Mouse (Mus musculus) gastrocnemius, postnatal 36 days (tissue): ENCODE results near the gene Tnr. TPM values are rescaled to one million over a fixed set of nuclear protein-coding genes. Genes with fewer than 3 reads are reported as not detected.

Source experiments
- DNase-seq, 2 experiments: peaks; one replicate each; pipeline ENCODE4 v3.0.0; 2022
- intact Hi-C: fragments of 180-260 bp; cut with DNase I; formaldehyde crosslinking; loops from one replicate; pipeline ENCODE4 v1.15.1; 2025
- long read RNA-seq, 2 experiments: library from polyadenylated mRNA; stranded (forward); transcript quantifications; one replicate each; pipeline ENCODE4 v2.0.0; 2021
- total RNA-seq, 2 experiments: library from RNA; stranded (reverse); gene quantifications; 2 replicates each; pipeline ENCODE4 v1.2.3; 2021

The Tnr gene
- not detected for total RNA-seq
- long read RNA-seq, experiment 1, result 0 reads
- long read RNA-seq, experiment 2, result 0 reads

- no peak for DNase-seq
- intact Hi-C loops, result loop anchor here (5.0 kb wide), 1 partner anchor 264 kb away; no protein-coding TSS in a partner anchor
Measured at GRCm38 (mm10) chr1:159523578-159523977, at the start of gene Tnr. Gene Tnr (plus strand): TSS chr1:159523769.

- DNase-seq, result no peak
- intact Hi-C loops, result no loop called here
Measured at GRCm38 (mm10) chr1:159489853-159490435, 33.6 kb upstream of the Tnr start.

- DNase-seq, result no peak
- intact Hi-C loops, result no loop called here
Measured at GRCm38 (mm10) chr1:159492536-159492935, 31.0 kb upstream of the Tnr start.

- DNase-seq, result no peak
- intact Hi-C loops, result no loop called here
Measured at GRCm38 (mm10) chr1:159493720-159494499, 29.7 kb upstream of the Tnr start.

- intact Hi-C loops, result no loop called here
- no peak for DNase-seq
Measured at GRCm38 (mm10) chr1:159498236-159498635, 25.3 kb upstream of the Tnr start.

GRCm38 (mm10) chr1:159499806-159500460 lies 23.6 kb upstream of the Tnr start:
- intact Hi-C loops, result no loop called here
- DNase-seq, result no peak

- intact Hi-C loops, result no loop called here
- DNase-seq, result no peak
Measured at GRCm38 (mm10) chr1:159501911-159502310, 21.7 kb upstream of the Tnr start.

- no peak for DNase-seq
- intact Hi-C loops, result no loop called here
Measured at GRCm38 (mm10) chr1:159510667-159511066, 12.9 kb upstream of the Tnr start.

GRCm38 (mm10) chr1:159517647-159518046 lies 5.9 kb upstream of the Tnr start:
- intact Hi-C loops, result no loop called here
- DNase-seq, result no peak

- intact Hi-C loops, result no loop called here
- no peak for DNase-seq
Measured at GRCm38 (mm10) chr1:159519206-159519605, 4.4 kb upstream of the Tnr start.

- intact Hi-C loops, result loop anchor here (5.0 kb wide), 1 partner anchor 264 kb away; no protein-coding TSS in a partner anchor
- no peak for DNase-seq
Measured at GRCm38 (mm10) chr1:159523069-159523468, 500 bp upstream of the Tnr start.

- intact Hi-C loops, result loop anchor here (5.0 kb wide), 1 partner anchor 263 kb away; no protein-coding TSS in a partner anchor
- DNase-seq, result peak; percentile 15 to 40
Measured at GRCm38 (mm10) chr1:159524051-159524549, 531 bp downstream of the Tnr start.

GRCm38 (mm10) chr1:159532841-159533569 lies 9.4 kb downstream of the Tnr start:
- DNase-seq, result no peak
- intact Hi-C loops, result no loop called here

- DNase-seq, result no peak
- intact Hi-C loops, result no loop called here
Measured at GRCm38 (mm10) chr1:159535582-159535981, 12.0 kb downstream of the Tnr start.

GRCm38 (mm10) chr1:159537541-159537940 lies 14.0 kb downstream of the Tnr start:
- intact Hi-C loops, result no loop called here
- no peak for DNase-seq

- intact Hi-C loops, result no loop called here
Measured at GRCm38 (mm10) chr1:159538076-159538475, 14.5 kb downstream of the Tnr start.

GRCm38 (mm10) chr1:159545470-159546145 lies 22.0 kb downstream of the Tnr start:
- intact Hi-C loops, result no loop called here
- no peak for DNase-seq

More at GRCm38 (mm10) chr1:159538076-159538475, 14.5 kb downstream of the Tnr start:
- DNase-seq, result no peak

- intact Hi-C loops, result no loop called here
- DNase-seq, result no peak
Measured at GRCm38 (mm10) chr1:159551036-159551435, 27.5 kb downstream of the Tnr start.

GRCm38 (mm10) chr1:159551591-159552442 lies 28.2 kb downstream of the Tnr start:
- DNase-seq, result no peak
- intact Hi-C loops, result no loop called here
